Comparison of ENCODE assay signal across 14 mouse cellular contexts in the genomic region with DNA sequence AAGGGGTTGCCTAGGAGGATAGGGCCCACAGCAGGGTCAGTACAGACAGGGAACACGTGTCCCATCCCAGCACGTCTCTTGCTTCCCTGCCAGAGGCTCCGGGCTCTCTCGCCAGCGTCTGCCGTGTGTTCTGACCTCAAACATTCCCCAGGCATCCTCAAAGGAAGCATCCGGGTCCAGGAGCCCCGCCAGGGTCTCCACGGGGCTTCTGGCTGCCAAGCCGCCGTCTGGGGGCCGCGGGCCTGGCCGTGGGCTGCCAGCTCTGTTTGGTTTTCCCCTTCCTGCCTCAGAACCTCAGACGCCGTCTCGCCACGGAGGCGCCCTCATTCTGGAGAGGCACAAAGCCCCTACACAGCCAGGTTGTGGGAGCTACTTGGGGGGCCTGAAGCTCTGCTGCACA. TPM values are rescaled to one million over a fixed set of nuclear protein-coding genes. Genes with fewer than 3 reads are reported as not detected.
DNase-seq lines count a peak whose midpoint lies in the region; ATAC-seq and TF ChIP-seq lines count a peak whose summit lies in the region.
"Had no signal": no experiment of that assay in that cellular context is flagged by ENCODE, and none has a peak within 500 bp of the region (broad histone marks: within the 10 kb centered on the region; RNA-seq: fewer than 3 reads in every experiment).

No protein-coding gene starts in this region.

- H3K4me2 ChIP-seq in heart, embryonic 13.5 days: peak overlapping the region; percentile 24; the same call in 1 of the 2 replicates
- H3K4me2 ChIP-seq in heart, embryonic 16.5 days (ENCODE audit: low read depth, low read length): no peak overlapping the region
- H3K4me2 ChIP-seq in stomach, postnatal 0 days (replicated peaks; ENCODE audit: low read depth): no peak overlapping the region; the same call in 1 of the 2 replicates
- H3K4me2 ChIP-seq: hindbrain, embryonic 15.5 days had no signal

- peaks cover 45% of the 10 kb centered on the region for H3K4me1 ChIP-seq in heart, embryonic 13.5 days
- H3K4me1 ChIP-seq in heart, embryonic 16.5 days (ENCODE audit: control insufficient read depth, insufficient read depth, low read length): peaks cover 19% of the 10 kb centered on the region
- peaks cover 16% of the 10 kb centered on the region for H3K4me1 ChIP-seq in stomach, postnatal 0 days (replicated peaks; ENCODE audit: control insufficient read depth, insufficient read depth)

- TF ChIP-seq CTCF in stomach, postnatal 0 days (IDR thresholded peaks at IDR 0.05; ENCODE audit: low read depth): no peak

- WGBS in heart, embryonic 13.5 days: 30% methylated on average over 19 of the region's 19 CpGs
- WGBS in heart, embryonic 16.5 days: 22% methylated on average over 19 of the region's 19 CpGs
- WGBS in stomach, postnatal 0 days: 25% methylated on average over 19 of the region's 19 CpGs

- intact Hi-C loops in heart, postnatal 25 days (cut with DNase I): loop anchor here (2.0 kb wide), 1 partner anchor 73 kb away; no protein-coding TSS in a partner anchor

- H3K9me3 ChIP-seq in heart, embryonic 13.5 days: no peaks in the 10 kb centered on the region
- H3K9me3 ChIP-seq in heart, embryonic 16.5 days (replicated peaks; ENCODE audit: control insufficient read depth, low read length): no peaks in the 10 kb centered on the region
- H3K9me3 ChIP-seq in stomach, postnatal 0 days (ENCODE audit: control insufficient read depth, low read length): no peaks in the 10 kb centered on the region
- H3K9me3 ChIP-seq: hindbrain, embryonic 15.5 days had no signal

- no peak for ATAC-seq in heart, embryonic 13.5 days (ENCODE audit: extremely low read depth, insufficient number of reproducible peaks, low FRiP score, low TSS enrichment)
- peak; percentile 28; the same call in 1 of the 2 replicates for ATAC-seq in heart, embryonic 16.5 days (replicated peaks; ENCODE audit: extremely low read depth, insufficient read depth, low FRiP score)
- no peak for ATAC-seq in stomach, postnatal 0 days (ENCODE audit: low FRiP score, low TSS enrichment)

- peak overlapping the region; percentile 63 for H3K9ac ChIP-seq in heart, embryonic 13.5 days
- peak overlapping the region; percentile 21; the same call in 1 of the 2 replicates for H3K9ac ChIP-seq in heart, embryonic 16.5 days (ENCODE audit: low read length)
- peak overlapping the region; percentile 54 for H3K9ac ChIP-seq in stomach, postnatal 0 days (ENCODE audit: low read length)
- H3K9ac ChIP-seq: hindbrain, embryonic 15.5 days had no signal

- DNase-seq in heart, postnatal 25 days (ENCODE audit: low spot score): no peak
- DNase-seq in thymus, postnatal 4 days: peak; percentile 65
- no peak for DNase-seq in thymus, postnatal 0 days (ENCODE audit: low spot score)
- no peak for DNase-seq in stomach, postnatal 0 days (ENCODE audit: low spot score)
- no peak for DNase-seq in ovary, adult 18-20 months (ENCODE audit: low spot score)
- no peak for DNase-seq in adrenal gland, postnatal 14 days
- DNase-seq: right cerebral cortex, adult 18-20 months had no signal

- no peak for TF ChIP-seq EP300 in stomach, postnatal 0 days (optimal IDR thresholded peaks at IDR 0.05)

- H3K4me3 ChIP-seq in heart, embryonic 13.5 days: no peak overlapping the region
- H3K4me3 ChIP-seq in heart, embryonic 16.5 days (ENCODE audit: low read length): no peak overlapping the region
- H3K4me3 ChIP-seq in stomach, postnatal 0 days (ENCODE audit: low read depth, low read length): no peak overlapping the region
- H3K4me3 ChIP-seq: hindbrain, embryonic 15.5 days; layer of hippocampus, adult 2 months; myocyte had no signal

- H3K27ac ChIP-seq in heart, embryonic 13.5 days (replicated peaks): peak overlapping the region; percentile 73
- H3K27ac ChIP-seq in heart, embryonic 16.5 days (ENCODE audit: low read length): peak overlapping the region; percentile 5
- peak overlapping the region; percentile 90 for H3K27ac ChIP-seq in stomach, postnatal 0 days (replicated peaks)
- H3K27ac ChIP-seq: hindbrain, embryonic 15.5 days; layer of hippocampus, adult 2 months had no signal

- H3K27me3 ChIP-seq in heart, embryonic 13.5 days (replicated peaks): no peaks in the 10 kb centered on the region
- no peaks in the 10 kb centered on the region for H3K27me3 ChIP-seq in heart, embryonic 16.5 days (ENCODE audit: control insufficient read depth, insufficient read depth, low read length)
- no peaks in the 10 kb centered on the region for H3K27me3 ChIP-seq in stomach, postnatal 0 days (ENCODE audit: control insufficient read depth, insufficient read depth, low read length)
- H3K27me3 ChIP-seq: hindbrain, embryonic 15.5 days had no signal

- no peaks in the 10 kb centered on the region for H3K36me3 ChIP-seq in heart, embryonic 13.5 days
- H3K36me3 ChIP-seq in heart, embryonic 16.5 days (ENCODE audit: control insufficient read depth, insufficient read depth): no peaks in the 10 kb centered on the region
- H3K36me3 ChIP-seq in stomach, postnatal 0 days (ENCODE audit: control insufficient read depth, insufficient read depth, low read length): no peaks in the 10 kb centered on the region
- H3K36me3 ChIP-seq: hindbrain, embryonic 15.5 days had no signal

RNA-seq across cellular contexts. Expression of gene Syt8, which starts 1.0 kb away (rescaled TPM):
- polyA plus RNA-seq in heart, embryonic 13.5 days (2015; fragmentation: Nextera tagmentation; extraction: Ambion mirVana): 0.19 and 0.41 TPM in 2 replicates
- not detected for total RNA-seq in heart, postnatal 25 days (2021)
- polyA plus RNA-seq in thymus, postnatal 0 days (2015; fragmentation: Nextera tagmentation; extraction: Ambion mirVana): 0.34 and 0.75 TPM in 2 replicates
- polyA plus RNA-seq in heart, embryonic 16.5 days (2015; fragmentation: Nextera tagmentation; extraction: Ambion mirVana): 0.17 and 0.32 TPM in 2 replicates
- 70.7 and 78.9 TPM in 2 replicates for polyA plus RNA-seq in stomach, postnatal 0 days (2015; fragmentation: Nextera tagmentation; extraction: Ambion mirVana)
- not detected in 2 replicates for total RNA-seq in adrenal gland, postnatal 14 days (2021)
- total RNA-seq: layer of hippocampus, adult 2 months; liver, adult 2 months; megakaryocyte progenitor cell, adult 5-6 weeks had no signal
- polyA plus RNA-seq: hindbrain, embryonic 15.5 days; liver, adult 2 months had no signal

RNA-seq across cellular contexts. Expression of gene Tnni2, which starts 8.0 kb away (rescaled TPM):
- 34.8 and 41.9 TPM in 2 replicates for polyA plus RNA-seq in heart, embryonic 13.5 days (2015; fragmentation: Nextera tagmentation; extraction: Ambion mirVana)
- total RNA-seq in heart, postnatal 25 days (2021): 1 to 10 TPM; 4.4 to 7.1 TPM
- polyA plus RNA-seq in thymus, postnatal 0 days (2015; fragmentation: Nextera tagmentation; extraction: Ambion mirVana): 14.1 and 14.3 TPM in 2 replicates
- 14.1 and 27.0 TPM in 2 replicates for polyA plus RNA-seq in heart, embryonic 16.5 days (2015; fragmentation: Nextera tagmentation; extraction: Ambion mirVana)
- 19.1 and 19.6 TPM in 2 replicates for polyA plus RNA-seq in stomach, postnatal 0 days (2015; fragmentation: Nextera tagmentation; extraction: Ambion mirVana)
- 0.56 and 0.67 TPM in 2 replicates for total RNA-seq in adrenal gland, postnatal 14 days (2021)
- total RNA-seq: layer of hippocampus, adult 2 months had no signal
- polyA plus RNA-seq: liver, adult 2 months had no signal

RNA-seq across cellular contexts. Expression of gene Lsp1, which starts 27.0 kb away (rescaled TPM):
- 51.0 and 54.6 TPM in 2 replicates for polyA plus RNA-seq in heart, embryonic 13.5 days (2015; fragmentation: Nextera tagmentation; extraction: Ambion mirVana)
- 10 to 100 TPM; 43.7 to 48.1 TPM for total RNA-seq in heart, postnatal 25 days (2021)
- 655 and 664 TPM in 2 replicates for polyA plus RNA-seq in thymus, postnatal 0 days (2015; fragmentation: Nextera tagmentation; extraction: Ambion mirVana)
- polyA plus RNA-seq in heart, embryonic 16.5 days (2015; fragmentation: Nextera tagmentation; extraction: Ambion mirVana): 73.5 and 83.5 TPM in 2 replicates
- 107 and 110 TPM in 2 replicates for polyA plus RNA-seq in stomach, postnatal 0 days (2015; fragmentation: Nextera tagmentation; extraction: Ambion mirVana)
- total RNA-seq in adrenal gland, postnatal 14 days (2021): 20.4 and 52.3 TPM in 2 replicates

RNA-seq across cellular contexts. Expression of gene Ctsd, which starts 45.8 kb away (rescaled TPM):
- 443 and 485 TPM in 2 replicates for polyA plus RNA-seq in heart, embryonic 13.5 days (2015; fragmentation: Nextera tagmentation; extraction: Ambion mirVana)
- total RNA-seq in heart, postnatal 25 days (2021): 100 to 1,000 TPM; 692 to 727 TPM
- polyA plus RNA-seq in thymus, postnatal 0 days (2015; fragmentation: Nextera tagmentation; extraction: Ambion mirVana): 395 and 403 TPM in 2 replicates
- 470 and 482 TPM in 2 replicates for polyA plus RNA-seq in heart, embryonic 16.5 days (2015; fragmentation: Nextera tagmentation; extraction: Ambion mirVana)
- 798 and 841 TPM in 2 replicates for polyA plus RNA-seq in stomach, postnatal 0 days (2015; fragmentation: Nextera tagmentation; extraction: Ambion mirVana)
- 678 and 680 TPM in 2 replicates for total RNA-seq in adrenal gland, postnatal 14 days (2021)

RNA-seq across cellular contexts. Expression of gene Gm49369, which starts 51.2 kb away (rescaled TPM):
- polyA plus RNA-seq in heart, embryonic 13.5 days (2015; fragmentation: Nextera tagmentation; extraction: Ambion mirVana): 2.3 TPM in 1 of 2 replicates, not detected in the other
- 1 to 10 TPM; 3.0 to 4.1 TPM for total RNA-seq in heart, postnatal 25 days (2021)
- polyA plus RNA-seq in thymus, postnatal 0 days (2015; fragmentation: Nextera tagmentation; extraction: Ambion mirVana): 5.1 TPM in 1 of 2 replicates, not detected in the other
- polyA plus RNA-seq in heart, embryonic 16.5 days (2015; fragmentation: Nextera tagmentation; extraction: Ambion mirVana): not detected in 2 replicates
- 0.80 and 0.81 TPM in 2 replicates for polyA plus RNA-seq in stomach, postnatal 0 days (2015; fragmentation: Nextera tagmentation; extraction: Ambion mirVana)
- 1.4 TPM in 1 of 2 replicates, not detected in the other for total RNA-seq in adrenal gland, postnatal 14 days (2021)

Comparison
In these comparisons a context has a peak if more than half of its experiments do, and no peak if none do; other contexts are left out.
1. H3K27ac ChIP-seq: peak in every context shown above with its lines; median percentile 90 in stomach, postnatal 0 days; 73 in heart, embryonic 13.5 days; 5 in heart, embryonic 16.5 days.
2. RNA of gene Syt8, which starts 1.0 kb away (polyA plus RNA-seq): 70.7 to 78.9 TPM in stomach, postnatal 0 days; 0.19 to 0.41 TPM in heart, embryonic 13.5 days, 0.34 to 0.75 TPM in thymus, postnatal 0 days and 0.17 to 0.32 TPM in heart, embryonic 16.5 days; every median in the first group is over 10 times any median in the second.
3. Peak in every context shown above with its lines, with median percentiles within 50 percentile points of each other: H3K9ac ChIP-seq.